Comparison of ENCODE assay signal across 23 mouse cellular contexts in genomic region chr1:182253756-182254534, GRCm38 (mm10). TPM values are rescaled to one million over a fixed set of nuclear protein-coding genes. Genes with fewer than 3 reads are reported as not detected.
A peak's percentile ranks its signal among the peaks of the same experiment; 100 is the strongest.
DNase-seq lines count a peak whose midpoint lies in the region; TF ChIP-seq lines count a peak whose summit lies in the region.
"Had no signal": no experiment of that assay in that cellular context is flagged by ENCODE, and none has a peak within 500 bp of the region (broad histone marks: within the 10 kb centered on the region; RNA-seq: fewer than 3 reads in every experiment).

No protein-coding gene starts in this region.

- TF ChIP-seq CTCF in thymus, adult 2 months (IDR thresholded peaks at IDR 0.05; ENCODE audit: borderline replicate concordance, control insufficient read depth, extremely low read depth, insufficient read depth, low read length, poor library complexity), result no peak
- no peak for TF ChIP-seq CTCF in bone marrow, adult 2 months (IDR thresholded peaks at IDR 0.05; ENCODE audit: control insufficient read depth, insufficient read depth, low read length)
- TF ChIP-seq CTCF in left cerebral cortex, adult 2 months (IDR thresholded peaks at IDR 0.05), result no peak

- H3K36me3 ChIP-seq in thymus, adult 2 months (ENCODE audit: control insufficient read depth, insufficient read depth, low read length), result no peaks in the 10 kb centered on the region
- no peaks in the 10 kb centered on the region for H3K36me3 ChIP-seq in splenic B cell, adult 2 months (ENCODE audit: control insufficient read depth, insufficient read depth, low read length, poor library complexity, severe bottlenecking)
- H3K36me3 ChIP-seq: embryonic facial prominence, embryonic 13.5 days; heart, embryonic 10.5 days; hindbrain, embryonic 15.5 days; kidney, embryonic 15.5 days; midbrain, embryonic 15.5 days; neural tube, embryonic 12.5 days had no signal

- intact Hi-C loops in left cerebral cortex, adult 2 months (cut with DNase I), result no loop called here

- DNase-seq in thymus, adult 2 months, result no peak
- DNase-seq in thymus, postnatal 10 days (ENCODE audit: low spot score in 2 of 2), result no peak
- peak; percentile 48 for DNase-seq in lung, postnatal 14 days
- DNase-seq in splenic B cell, adult 2 months (ENCODE audit: low read depth, low spot score), result peak; percentile 8
- no peak for DNase-seq in layer of hippocampus, postnatal 36 days
- DNase-seq in embryo, embryonic 10.5 days (ENCODE audit: low spot score), result no peak
- DNase-seq in left cerebral cortex, adult 2 months (ENCODE audit: extremely low spot score in 1 of 2, low spot score in 2 of 2), result no peak
- DNase-seq: adrenal gland, adult 2 months; cerebellum, adult 18-20 months; cerebellum, postnatal 14 days; gastrocnemius, adult 2 months; kidney, postnatal 4 days; lung, embryonic 14.5 days; right cerebral cortex, postnatal 25 days had no signal

- no peak for TF ChIP-seq POLR2A in thymus, adult 2 months (IDR thresholded peaks at IDR 0.05; ENCODE audit: control insufficient read depth, extremely low read depth, insufficient read depth, low read length, poor library complexity)
- no peak for TF ChIP-seq POLR2A in bone marrow, adult 2 months (IDR thresholded peaks at IDR 0.05; ENCODE audit: borderline replicate concordance, control insufficient read depth, low read depth, low read length)

- H3K4me1 ChIP-seq in thymus, adult 2 months (replicated peaks; ENCODE audit: control insufficient read depth, insufficient read depth, low read length), result peaks cover 32% of the 10 kb centered on the region
- H3K4me1 ChIP-seq in bone marrow, adult 2 months (ENCODE audit: control insufficient read depth, insufficient read depth, low read length), result no peaks in the 10 kb centered on the region
- H3K4me1 ChIP-seq: embryonic facial prominence, embryonic 13.5 days; hindbrain, embryonic 15.5 days; midbrain, embryonic 15.5 days; neural tube, embryonic 12.5 days had no signal

- H3K27me3 ChIP-seq in thymus, adult 2 months (ENCODE audit: control insufficient read depth, insufficient read depth, low read length), result no peaks in the 10 kb centered on the region
- H3K27me3 ChIP-seq in splenic B cell, adult 2 months (ENCODE audit: control insufficient read depth, insufficient read depth, low read length, poor library complexity, severe bottlenecking), result no peaks in the 10 kb centered on the region
- H3K27me3 ChIP-seq: embryonic facial prominence, embryonic 13.5 days; hindbrain, embryonic 15.5 days; kidney, embryonic 15.5 days; midbrain, embryonic 15.5 days; neural tube, embryonic 12.5 days had no signal

- H3K27ac ChIP-seq in thymus, adult 2 months (ENCODE audit: control insufficient read depth, insufficient read depth, low read length), result peak overlapping the region; percentile 40; the same call in 1 of the 2 replicates
- peak overlapping the region; percentile 42; the same call in 1 of the 2 replicates for H3K27ac ChIP-seq in bone marrow, adult 2 months (ENCODE audit: control insufficient read depth, insufficient read depth, low read depth, low read length, poor library complexity)
- H3K27ac ChIP-seq in left cerebral cortex, adult 2 months, result no peak overlapping the region
- H3K27ac ChIP-seq: embryonic facial prominence, embryonic 13.5 days; forebrain, embryonic 13.5 days; gastrocnemius, adult 2 months; heart, embryonic 10.5 days; hindbrain, embryonic 15.5 days; kidney, embryonic 15.5 days; midbrain, embryonic 15.5 days; neural tube, embryonic 12.5 days had no signal

- 96% methylated on average over 12 of the region's 12 CpGs for WGBS in thymus, adult 2 months
- 78% methylated on average over 12 of the region's 12 CpGs for WGBS in bone marrow, adult 2 months

- H3K4me3 ChIP-seq in thymus, adult 2 months (ENCODE audit: control insufficient read depth, insufficient read depth, low read length), result no peak overlapping the region
- no peak overlapping the region for H3K4me3 ChIP-seq in bone marrow, adult 2 months (replicated peaks; ENCODE audit: control insufficient read depth, low read depth, low read length)
- H3K4me3 ChIP-seq in left cerebral cortex, adult 2 months, result no peak overlapping the region
- H3K4me3 ChIP-seq: embryonic facial prominence, embryonic 13.5 days; erythroblast, embryonic 14.5 days; forebrain, embryonic 13.5 days; gastrocnemius, adult 2 months; heart, embryonic 10.5 days; hindbrain, embryonic 15.5 days; kidney, embryonic 15.5 days; midbrain, embryonic 15.5 days; neural tube, embryonic 12.5 days had no signal

RNA-seq across cellular contexts. Expression of gene Degs1, which starts 28.7 kb away (rescaled TPM):
- 53.7 and 67.3 TPM in 2 replicates for polyA plus RNA-seq in thymus, adult 2 months (2012; rRNA removed)
- polyA plus RNA-seq in bone marrow, adult 2 months (2011; ENCODE audit: insufficient read depth, insufficient read length, low replicate concordance, missing spikeins), result 31.0 and 74.3 TPM in 2 replicates
- 10 to 100 TPM; 72.5 to 82.4 TPM for total RNA-seq in layer of hippocampus, postnatal 36 days (2021)
- total RNA-seq in left cerebral cortex, adult 2 months (2021), result 10 to 100 TPM; 58.8 to 62.4 TPM

Comparison
In these comparisons a context has a peak if more than half of its experiments do, and no peak if none do; other contexts are left out.
1. DNase-seq: peak in lung, postnatal 14 days (single experiment) and splenic B cell, adult 2 months (single experiment); none in thymus, adult 2 months (single experiment), thymus, postnatal 10 days (0 of 2), layer of hippocampus, postnatal 36 days (0 of 2), embryo, embryonic 10.5 days (single experiment) and left cerebral cortex, adult 2 months (0 of 2).